Mouse (Mus musculus) lung, postnatal 25 days (tissue): ENCODE results near the gene Lmf2.

Experiments used
- DNase-seq: peaks from one replicate; pipeline ENCODE4 v3.0.0; 2022; ENCODE audit warnings: low spot score

The Lmf2 gene

GRCm38 (mm10) chr15:89372536-89372935, 17.1 kb upstream of the Lmf2 start:
- no peak for DNase-seq

DNA sequence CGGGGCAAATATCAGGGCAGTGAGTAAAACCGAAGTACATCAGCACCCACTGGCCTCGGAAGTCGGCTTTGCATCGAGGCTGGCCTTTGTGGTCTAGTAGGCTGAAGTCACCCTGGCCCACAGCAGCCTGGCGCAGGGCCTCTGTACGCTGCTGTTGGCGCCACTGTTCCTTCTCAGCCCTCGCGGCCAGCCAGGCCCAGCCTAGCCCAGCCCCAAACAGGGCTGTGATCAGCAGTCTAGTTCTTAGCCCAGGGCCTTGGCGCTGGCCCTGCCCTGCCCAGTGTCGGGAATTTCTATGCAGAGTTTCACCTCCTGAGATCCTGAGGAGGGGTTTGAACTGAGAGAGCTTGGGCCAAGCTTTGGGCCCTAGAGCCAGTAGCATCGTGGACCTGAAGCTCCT, 16.6 kb upstream of the Lmf2 start:
- DNase-seq: no peak

- DNase-seq: no peak
Observed at GRCm38 (mm10) chr15:89365141-89365551, 9.7 kb upstream of the Lmf2 start.

DNA sequence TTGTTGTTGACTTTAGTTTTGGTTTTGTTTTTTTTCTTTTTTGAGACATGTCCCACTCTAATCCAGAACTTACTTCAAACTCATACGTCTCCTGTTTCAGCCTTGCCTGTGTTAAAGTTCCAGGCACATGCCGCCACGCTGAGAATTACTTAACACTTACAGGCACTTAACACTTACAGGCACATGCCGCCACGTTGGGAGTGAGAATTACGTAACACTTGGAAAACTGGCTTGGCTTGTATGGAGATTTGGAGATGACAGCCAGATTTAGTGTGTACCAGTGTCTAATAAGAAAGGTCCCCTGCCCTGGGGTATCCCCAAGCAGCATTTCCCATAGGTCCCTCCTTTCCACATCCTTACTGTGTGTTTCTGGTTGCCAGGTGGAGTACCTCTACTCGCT, 7.6 kb upstream of the Lmf2 start:
- DNase-seq: peak; percentile 81

DNA sequence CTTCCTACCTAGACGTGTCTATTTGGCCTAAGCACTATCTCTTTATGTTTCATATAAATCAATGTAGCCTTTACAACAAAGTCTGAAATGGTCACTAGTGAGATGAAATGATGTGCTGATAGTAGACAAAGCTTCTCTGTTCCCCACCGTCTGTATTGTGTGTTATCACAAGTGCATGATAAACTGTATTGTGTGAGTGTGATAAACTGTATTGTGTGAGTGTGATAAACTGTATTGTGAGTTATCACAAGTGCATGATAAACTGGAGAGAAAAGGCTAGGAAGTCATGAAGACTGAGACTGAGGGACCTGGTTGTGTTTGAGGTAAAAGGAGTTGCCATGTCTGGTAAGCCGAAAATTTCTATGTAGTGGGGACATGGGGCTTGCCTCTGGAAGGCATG, 3.3 kb upstream of the Lmf2 start:
- DNase-seq: no peak

GRCm38 (mm10) chr15:89356372-89356771, 913 bp upstream of the Lmf2 start:
- DNase-seq: peak; percentile 61

- DNase-seq: no peak
Observed at GRCm38 (mm10) chr15:89354455-89354854, 1.0 kb downstream of the Lmf2 start.

GRCm38 (mm10) chr15:89353837-89354236, 1.6 kb downstream of the Lmf2 start:
- no peak for DNase-seq

DNA sequence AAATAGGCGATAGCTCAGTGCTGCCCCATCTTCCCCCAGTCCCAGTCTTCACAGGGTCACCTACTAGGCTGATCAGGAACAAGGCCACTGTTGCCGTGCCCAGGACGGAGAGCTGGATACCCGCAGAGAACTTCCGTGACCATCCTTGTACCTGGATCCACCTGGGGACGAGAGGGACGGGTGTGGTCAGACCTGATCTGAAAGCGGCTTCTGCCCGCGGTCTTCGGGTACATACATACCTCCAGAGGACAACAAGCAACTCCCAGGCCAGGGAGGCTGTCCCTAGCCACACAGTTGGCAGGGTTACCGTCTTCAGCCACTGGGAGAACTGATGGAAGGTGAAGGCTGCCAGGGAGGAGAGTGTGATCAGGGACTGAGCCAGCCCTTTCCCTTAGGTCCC, 2.7 kb downstream of the Lmf2 start:
- DNase-seq: no peak

DNA sequence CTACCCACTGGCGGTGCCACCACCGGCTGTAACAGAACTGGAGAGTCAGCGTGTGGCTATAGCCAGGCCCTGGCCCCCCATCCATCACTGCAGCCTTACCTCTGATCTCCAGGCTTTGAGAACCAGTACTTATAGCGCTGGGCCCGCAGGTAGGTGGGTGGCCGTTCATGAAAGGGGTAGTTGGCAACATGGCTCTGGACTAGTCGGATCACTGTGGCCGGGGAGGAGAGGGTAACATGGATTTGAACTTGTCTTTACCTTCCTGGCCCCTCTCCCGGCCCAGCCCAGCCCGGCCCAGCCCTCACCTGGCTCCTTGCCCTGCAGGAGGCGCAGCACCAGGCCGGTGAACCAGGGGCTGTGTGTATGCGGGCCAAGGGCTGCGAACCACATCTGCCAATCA, 3.4 kb downstream of the Lmf2 start:
- DNase-seq: no peak

DNA sequence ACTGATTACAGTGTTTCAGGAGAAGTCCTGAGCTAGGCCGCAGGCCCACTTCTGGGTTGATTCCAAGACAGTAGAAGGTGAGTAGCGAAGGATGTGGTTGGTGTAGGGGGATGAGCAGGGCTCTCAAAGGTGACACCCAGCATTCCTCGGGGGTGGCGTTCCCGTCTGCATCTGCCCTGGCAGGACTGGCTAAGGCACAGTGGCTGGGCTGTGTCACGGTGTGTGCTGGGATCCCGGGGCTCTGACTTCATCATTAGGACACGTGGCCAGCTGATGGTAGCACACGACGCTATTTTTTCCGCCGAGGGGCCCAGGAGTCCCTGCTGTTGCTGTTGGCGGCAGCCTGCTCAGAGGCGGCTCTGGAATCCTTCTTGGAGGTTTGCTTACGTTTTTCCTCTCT, 4.2 kb downstream of the Lmf2 start:
- no peak for DNase-seq

DNA sequence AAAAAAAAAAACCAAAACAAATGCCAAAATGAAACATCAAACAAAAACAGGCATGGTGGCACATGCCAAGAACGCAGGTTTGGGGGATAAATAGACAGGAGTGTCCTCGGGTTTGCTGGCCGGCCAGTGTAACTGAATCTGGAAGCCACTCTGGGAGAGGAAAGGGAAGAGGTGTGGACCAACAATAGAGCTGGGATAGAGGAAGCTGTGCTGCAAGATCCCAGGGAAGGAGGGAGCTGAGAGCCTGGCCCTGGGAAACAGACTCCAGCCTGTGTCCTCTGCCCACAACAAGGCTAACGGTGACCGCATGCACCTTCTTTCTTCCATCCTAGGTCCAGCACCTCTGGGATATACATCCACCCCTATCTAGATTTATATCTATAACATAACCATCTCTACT, 5.0 kb downstream of the Lmf2 start:
- peak; percentile 32 for DNase-seq

GRCm38 (mm10) chr15:89343325-89343724, 12.1 kb downstream of the Lmf2 start:
- DNase-seq: no peak

DNA sequence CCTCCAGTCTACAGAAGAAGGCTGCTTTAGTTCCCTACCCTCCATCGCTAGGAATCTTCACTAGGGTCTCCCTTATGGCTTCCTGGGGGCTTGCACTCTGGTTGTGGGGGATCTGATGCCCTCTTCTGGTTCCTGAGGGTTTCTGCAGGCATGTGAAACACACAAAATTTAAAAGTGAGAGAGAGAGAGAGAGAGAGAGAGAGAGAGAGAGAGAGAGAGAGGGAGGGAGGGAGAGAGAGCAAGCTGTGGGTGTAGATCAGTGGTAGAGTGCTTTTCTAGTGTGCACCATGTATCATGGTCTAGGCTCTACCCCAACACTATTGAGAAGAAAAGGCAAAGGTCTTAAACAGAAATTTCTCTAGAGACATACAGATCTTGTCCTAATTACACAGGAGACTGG, 13.8 kb downstream of the Lmf2 start:
- DNase-seq: no peak

DNA sequence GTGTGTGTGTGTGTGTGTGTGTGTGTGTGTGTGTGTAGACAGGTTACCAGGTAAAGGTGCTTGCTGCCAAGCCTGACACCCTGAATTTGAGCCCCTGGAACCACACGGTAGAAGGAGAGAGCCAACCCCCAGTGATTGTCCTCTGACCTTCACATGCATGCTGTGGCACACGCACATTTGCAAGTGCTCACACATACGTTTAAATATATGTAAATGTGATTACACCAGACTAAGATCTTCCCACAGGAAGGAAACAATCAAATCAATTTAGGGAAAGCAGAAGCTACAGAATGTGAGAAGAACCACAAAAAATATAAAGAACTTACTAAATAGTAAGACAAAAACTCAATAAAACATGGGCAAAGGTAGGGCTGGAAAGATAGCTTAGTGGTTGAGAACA, 15.3 kb downstream of the Lmf2 start:
- no peak for DNase-seq

- DNase-seq: no peak
Observed at GRCm38 (mm10) chr15:89339696-89340095, 15.8 kb downstream of the Lmf2 start.

DNA sequence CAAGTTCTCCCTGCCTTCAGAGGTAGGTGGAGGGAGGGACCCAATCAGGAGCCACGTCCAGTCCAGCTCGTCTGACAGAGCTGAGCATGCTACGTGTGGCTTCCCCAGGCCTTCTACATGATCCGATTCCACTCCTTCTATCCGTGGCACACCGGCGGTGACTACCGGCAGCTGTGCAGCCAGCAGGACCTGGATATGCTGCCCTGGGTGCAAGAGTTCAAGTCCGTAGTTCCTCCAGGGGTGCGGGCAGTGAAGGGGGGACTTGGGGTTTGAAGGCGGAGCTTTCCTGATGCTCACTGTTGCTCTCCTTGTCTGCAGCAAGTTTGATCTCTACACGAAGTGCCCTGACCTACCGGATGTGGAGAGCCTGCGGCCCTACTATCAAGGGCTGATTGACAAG, 19.0 kb downstream of the Lmf2 start:
- DNase-seq: no peak

- no peak for DNase-seq
Observed at GRCm38 (mm10) chr15:89334774-89335537, 20.5 kb downstream of the Lmf2 start.

- no peak for DNase-seq
Observed at GRCm38 (mm10) chr15:89334271-89334670, 21.2 kb downstream of the Lmf2 start, which contains the start of gene Miox. Gene Miox (plus strand): TSS chr15:89334398.

GRCm38 (mm10) chr15:89326441-89326840, 29.0 kb downstream of the Lmf2 start:
- no peak for DNase-seq

DNA sequence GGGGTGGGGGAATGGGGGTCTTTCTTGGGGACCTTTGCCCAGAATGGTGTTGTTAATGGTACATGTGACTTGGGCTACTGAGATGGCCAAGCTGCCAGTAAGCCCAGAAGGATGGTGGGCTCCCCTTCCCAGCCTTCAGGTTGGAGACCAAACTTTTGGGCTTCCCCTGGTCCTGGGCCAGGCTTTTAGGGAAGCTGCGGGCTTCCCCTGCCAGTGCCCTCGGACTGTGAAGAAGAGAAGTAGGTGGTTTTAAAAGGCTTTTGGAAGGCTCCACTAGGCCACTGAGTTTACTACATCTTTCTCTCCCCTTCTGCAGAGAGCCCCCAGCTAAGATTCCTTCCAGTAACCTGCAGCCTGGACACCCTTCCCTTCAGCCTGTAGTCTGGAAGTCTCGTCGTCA, 31.8 kb downstream of the Lmf2 start:
- no peak for DNase-seq

GRCm38 (mm10) chr15:89322670-89323522, 32.6 kb downstream of the Lmf2 start, which contains the start of gene Adm2:
Gene Adm2 (plus strand): TSS chr15:89322720.
- DNase-seq: no peak

DNA sequence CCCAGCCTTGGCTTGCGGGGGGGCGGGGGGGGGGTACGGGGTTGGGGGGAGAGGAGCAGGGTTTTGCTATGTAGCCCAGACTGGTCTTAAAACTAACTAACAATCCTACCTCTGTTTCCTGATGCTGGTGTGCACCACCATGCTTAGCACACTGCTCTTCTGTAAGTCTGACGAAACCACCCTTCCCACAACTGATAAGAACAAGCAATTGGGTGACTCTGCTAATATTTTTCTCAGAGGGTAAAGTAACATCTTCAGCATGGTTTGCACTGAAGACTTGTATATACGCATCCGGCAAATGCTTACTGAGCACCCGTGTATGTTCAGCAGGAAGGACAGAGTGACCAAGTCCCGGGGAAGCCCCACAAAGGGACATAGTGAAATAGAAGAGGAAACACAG, 34.2 kb downstream of the Lmf2 start:
- DNase-seq: no peak
